Mouse (Mus musculus) liver, embryonic 13.5 days (tissue): Measurements from ENCODE around the gene Ms4a6b. TPM values are rescaled to one million over a fixed set of nuclear protein-coding genes. Genes with fewer than 3 reads are reported as not detected.
A peak's percentile ranks its signal among the peaks of the same experiment; 100 is the strongest.
"Not testable (repeated sequence)": the region's sequence is repeated elsewhere in the genome, so short reads cannot be mapped to it uniquely, and the experiment has no call there.

Source experiments
- ATAC-seq: fragments of 200-750 bp; cut with Nextera tagmentation; 2 replicates; pipeline ENCODE4 v1.8.0; 2017; ENCODE audit warnings: low read depth, mild to moderate bottlenecking, moderate number of reproducible peaks, moderate library complexity
- DNase-seq: peaks from one replicate; pipeline ENCODE4 v3.0.0; 2022
- H3K27ac ChIP-seq: fragments of 300-500 bp; sonication (generic); 2 replicates; pipeline ENCODE4 v1.5.1; 2015; ENCODE audit warnings: moderate library complexity, mild to moderate bottlenecking, inconsistent platforms
- H3K27me3 ChIP-seq: fragments of 300-500 bp; sonication (generic); 2 replicates; pipeline ENCODE4 v1.6.1; 2015; ENCODE audit warnings: mild to moderate bottlenecking, inconsistent platforms
- H3K36me3 ChIP-seq: fragments of 300-500 bp; sonication (generic); 2 replicates; pipeline ENCODE4 v1.6.1; 2015; ENCODE audit warnings: mild to moderate bottlenecking, inconsistent platforms
- H3K4me1 ChIP-seq: fragments of 300-500 bp; sonication (generic); replicated peaks from 2 replicates; pipeline ENCODE4 v1.6.1; 2015; ENCODE audit warnings: inconsistent platforms
- H3K4me2 ChIP-seq: fragments of 300-500 bp; sonication (generic); 2 replicates; pipeline ENCODE4 v1.6.1; 2015; ENCODE audit warnings: inconsistent platforms, mild to moderate bottlenecking, moderate library complexity
- H3K4me3 ChIP-seq: fragments of 300-500 bp; sonication (generic); replicated peaks from 2 replicates; pipeline ENCODE4 v1.5.1; 2015; ENCODE audit warnings: mild to moderate bottlenecking, inconsistent platforms
- H3K9ac ChIP-seq: fragments of 300-500 bp; sonication (generic); 2 replicates; pipeline ENCODE4 v1.6.1; 2015; ENCODE audit warnings: mild to moderate bottlenecking, inconsistent platforms
- H3K9me3 ChIP-seq: fragments of 300-500 bp; sonication (generic); replicated peaks from 2 replicates; pipeline ENCODE4 v1.6.1; 2016; ENCODE audit warnings: inconsistent platforms
- WGBS: fragments of 180-500 bp; shearing (Covaris S2); methylation state at CpG from one replicate; pipeline ENCODE4 v1.1.7; 2015; ENCODE audit not compliant: insufficient replicate concordance; 5-methylcytosine and 5-hydroxymethylcytosine counted together
- polyA plus RNA-seq: library from polyadenylated mRNA; unstranded; fragments of >200 nt; fragmentation: Nextera tagmentation; extraction: Ambion mirVana; gene quantifications from 2 replicates; pipeline ENCODE4 v1.2.1, GENCODE M21; 2015

The Ms4a6b gene
- polyA plus RNA-seq, 1 experiment from 2014 or later: 2.2 TPM

- no peaks in the 10 kb centered on the region for H3K4me1 ChIP-seq
- no peak overlapping the region for H3K4me3 ChIP-seq
- H3K9me3 ChIP-seq: no peaks in the 10 kb centered on the region
- DNase-seq: no peak
- H3K36me3 ChIP-seq: no peaks in the 10 kb centered on the region
- 66% methylated on average over 3 of the region's 3 CpGs for WGBS
- no peaks in the 10 kb centered on the region for H3K27me3 ChIP-seq
- H3K27ac ChIP-seq: no peak overlapping the region
- no peak overlapping the region for H3K4me2 ChIP-seq
- H3K9ac ChIP-seq: no peak overlapping the region
- no peak for ATAC-seq
Observed at GRCm38 (mm10) chr19:11494519-11494918, 21.8 kb upstream of the Ms4a6b start.

- H3K9me3 ChIP-seq: no peaks in the 10 kb centered on the region
- no peak overlapping the region for H3K9ac ChIP-seq
- WGBS: 60% methylated on average over 6 of the region's 6 CpGs
- no peak overlapping the region for H3K4me3 ChIP-seq
- no peak overlapping the region for H3K27ac ChIP-seq
- DNase-seq (no peak), ATAC-seq (no peak)
- no peak overlapping the region for H3K4me2 ChIP-seq
- no peaks in the 10 kb centered on the region for H3K36me3 ChIP-seq
- H3K4me1 ChIP-seq: no peaks in the 10 kb centered on the region
- no peaks in the 10 kb centered on the region for H3K27me3 ChIP-seq
Observed at GRCm38 (mm10) chr19:11496361-11496760, 20.0 kb upstream of the Ms4a6b start.

GRCm38 (mm10) chr19:11497300-11497699, 19.0 kb upstream of the Ms4a6b start:
- not testable (repeated sequence) for ATAC-seq, H3K4me2 ChIP-seq
- 46% methylated on average over 1 of the region's 1 CpGs for WGBS

GRCm38 (mm10) chr19:11500796-11501195, 15.5 kb upstream of the Ms4a6b start:
- Histone ChIP-seq H3K27me3 (no peaks in the 10 kb centered on the region), H3K4me3 (no peak overlapping the region), H3K36me3 (no peaks in the 10 kb centered on the region), H3K9ac (no peak overlapping the region), H3K4me2 (no peak overlapping the region), H3K27ac (no peak overlapping the region), H3K9me3 (no peaks in the 10 kb centered on the region), H3K4me1 (no peaks in the 10 kb centered on the region)
- no peak for ATAC-seq
- 55% methylated on average over 1 of the region's 1 CpGs for WGBS
- DNase-seq: no peak

More at GRCm38 (mm10) chr19:11497300-11497699, 19.0 kb upstream of the Ms4a6b start:
- not testable (repeated sequence) for H3K36me3 ChIP-seq, H3K4me3 ChIP-seq, H3K9ac ChIP-seq, DNase-seq, H3K27me3 ChIP-seq, H3K27ac ChIP-seq, H3K4me1 ChIP-seq, H3K9me3 ChIP-seq

GRCm38 (mm10) chr19:11501326-11501725, 15.0 kb upstream of the Ms4a6b start:
- H3K27me3 ChIP-seq: no peaks in the 10 kb centered on the region
- no peaks in the 10 kb centered on the region for H3K9me3 ChIP-seq
- no peak overlapping the region for H3K9ac ChIP-seq
- DNase-seq (no peak), ATAC-seq (no peak)
- no peak overlapping the region for H3K27ac ChIP-seq
- H3K4me1 ChIP-seq: no peaks in the 10 kb centered on the region
- no peak overlapping the region for H3K4me3 ChIP-seq
- no peak overlapping the region for H3K4me2 ChIP-seq
- 54% methylated on average over 4 of the region's 4 CpGs for WGBS
- H3K36me3 ChIP-seq: no peaks in the 10 kb centered on the region

- DNase-seq: no peak
Observed at GRCm38 (mm10) chr19:11504857-11505256, 11.5 kb upstream of the Ms4a6b start.

GRCm38 (mm10) chr19:11513458-11513857, 2.9 kb upstream of the Ms4a6b start:
- Histone ChIP-seq H3K4me3 (no peak overlapping the region), H3K9ac (no peak overlapping the region), H3K27me3 (no peaks in the 10 kb centered on the region), H3K27ac (no peak overlapping the region), H3K9me3 (no peaks in the 10 kb centered on the region), H3K36me3 (no peaks in the 10 kb centered on the region), H3K4me1 (no peaks in the 10 kb centered on the region), H3K4me2 (no peak overlapping the region)
- DNase-seq: peak; percentile 2
- ATAC-seq: no peak
- 10% methylated on average over 1 of the region's 1 CpGs for WGBS

More at GRCm38 (mm10) chr19:11504857-11505256, 11.5 kb upstream of the Ms4a6b start:
- no peaks in the 10 kb centered on the region for H3K36me3 ChIP-seq
- H3K27me3 ChIP-seq: no peaks in the 10 kb centered on the region
- no peak for ATAC-seq
- 54% methylated on average over 1 of the region's 1 CpGs for WGBS
- H3K9me3 ChIP-seq: no peaks in the 10 kb centered on the region
- H3K4me1 ChIP-seq: no peaks in the 10 kb centered on the region
- no peak overlapping the region for H3K27ac ChIP-seq
- H3K9ac ChIP-seq: no peak overlapping the region
- no peak overlapping the region for H3K4me2 ChIP-seq
- no peak overlapping the region for H3K4me3 ChIP-seq

GRCm38 (mm10) chr19:11516845-11517244, 533 bp downstream of the Ms4a6b start:
- Histone ChIP-seq H3K4me1 (no peaks in the 10 kb centered on the region), H3K4me2 (no peak overlapping the region), H3K36me3 (no peaks in the 10 kb centered on the region), H3K9me3 (no peaks in the 10 kb centered on the region), H3K9ac (no peak overlapping the region), H3K4me3 (no peak overlapping the region), H3K27ac (no peak overlapping the region), H3K27me3 (no peaks in the 10 kb centered on the region)
- WGBS: 31% methylated on average over 4 of the region's 4 CpGs
- DNase-seq: no peak
- no peak for ATAC-seq

- 7% methylated on average over 1 of the region's 1 CpGs for WGBS
- not testable (repeated sequence) for H3K27ac ChIP-seq, H3K4me1 ChIP-seq, H3K9ac ChIP-seq, H3K36me3 ChIP-seq, DNase-seq, H3K4me2 ChIP-seq, H3K27me3 ChIP-seq, ATAC-seq, H3K9me3 ChIP-seq, H3K4me3 ChIP-seq
Observed at GRCm38 (mm10) chr19:11517373-11517772, 1.1 kb downstream of the Ms4a6b start.

GRCm38 (mm10) chr19:11518356-11518755, 2.0 kb downstream of the Ms4a6b start:
- ATAC-seq, H3K9me3 ChIP-seq, H3K36me3 ChIP-seq, H3K4me2 ChIP-seq, H3K4me1 ChIP-seq, DNase-seq, H3K27me3 ChIP-seq, H3K9ac ChIP-seq, H3K4me3 ChIP-seq, H3K27ac ChIP-seq: not testable (repeated sequence)
- WGBS: 13% methylated on average over 2 of the region's 2 CpGs

GRCm38 (mm10) chr19:11520146-11520545, 3.8 kb downstream of the Ms4a6b start:
- Histone ChIP-seq H3K4me1 (no peaks in the 10 kb centered on the region), H3K27ac (no peak overlapping the region), H3K27me3 (no peaks in the 10 kb centered on the region), H3K9ac (no peak overlapping the region), H3K4me2 (no peak overlapping the region), H3K9me3 (no peaks in the 10 kb centered on the region), H3K36me3 (no peaks in the 10 kb centered on the region), H3K4me3 (no peak overlapping the region)
- WGBS: 57% methylated on average over 3 of the region's 3 CpGs
- ATAC-seq (no peak), DNase-seq (no peak)

GRCm38 (mm10) chr19:11533421-11533820, 17.1 kb downstream of the Ms4a6b start:
- Histone ChIP-seq H3K4me2 (no peak overlapping the region), H3K4me3 (no peak overlapping the region), H3K4me1 (0 out of 2 replicates have a peak, but pooled peaks cover 2% of the 10 kb centered on the region), H3K9ac (no peak overlapping the region), H3K27me3 (no peaks in the 10 kb centered on the region), H3K27ac (no peak overlapping the region), H3K36me3 (no peaks in the 10 kb centered on the region), H3K9me3 (no peaks in the 10 kb centered on the region)
- WGBS: 79% methylated on average over 1 of the region's 1 CpGs
- DNase-seq (no peak), ATAC-seq (no peak)
